ENCODE assay signal across 16 mouse cellular contexts in the genomic region with DNA sequence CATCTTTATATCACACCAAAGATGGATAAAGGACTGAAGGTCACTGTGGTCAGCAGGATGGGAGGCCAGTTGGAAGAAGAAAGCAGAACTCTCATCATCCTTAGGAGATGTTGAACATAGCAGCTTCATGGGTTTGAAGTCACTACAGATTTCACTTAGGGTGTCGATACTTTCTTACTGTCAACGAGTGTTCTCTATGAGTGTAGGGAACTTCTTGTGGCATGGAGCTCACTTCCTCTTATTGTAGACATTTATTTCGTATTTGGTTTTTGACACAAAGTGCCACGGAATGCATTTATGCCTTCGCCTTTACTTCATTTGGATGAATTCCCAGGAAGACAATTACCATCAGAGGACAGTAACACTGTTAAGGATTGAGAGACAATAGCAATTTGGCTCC. TPM values are rescaled to one million over a fixed set of nuclear protein-coding genes. Genes with fewer than 3 reads are reported as not detected.
DNase-seq lines count a peak whose midpoint lies in the region; ATAC-seq lines count a peak whose summit lies in the region.
"Had no signal": no experiment of that assay in that cellular context is flagged by ENCODE, and none has a peak within 500 bp of the region (broad histone marks: within the 10 kb centered on the region; RNA-seq: fewer than 3 reads in every experiment).

No protein-coding gene starts in this region.

- peak overlapping the region; percentile 48; the same call in 1 of the 2 replicates for H3K27ac ChIP-seq in forebrain, embryonic 10.5 days
- no peak overlapping the region for H3K27ac ChIP-seq in forebrain, embryonic 16.5 days (ENCODE audit: low read length)
- peak overlapping the region; percentile 69; the same call in 1 of the 2 replicates for H3K27ac ChIP-seq in hindbrain, embryonic 10.5 days
- H3K27ac ChIP-seq in hindbrain, embryonic 12.5 days, result no peak overlapping the region
- H3K27ac ChIP-seq in midbrain, embryonic 10.5 days (replicated peaks), result peak overlapping the region; percentile 35; the same call in 1 of the 2 replicates
- H3K27ac ChIP-seq in midbrain, embryonic 16.5 days (ENCODE audit: low read length), result no peak overlapping the region
- H3K27ac ChIP-seq: forebrain, embryonic 13.5 days; kidney, postnatal 0 days had no signal

- H3K4me2 ChIP-seq in forebrain, embryonic 16.5 days (ENCODE audit: low read length), result no peak overlapping the region
- H3K4me2 ChIP-seq in hindbrain, embryonic 12.5 days (replicated peaks), result no peak overlapping the region
- H3K4me2 ChIP-seq in midbrain, embryonic 16.5 days (ENCODE audit: low read length), result no peak overlapping the region
- H3K4me2 ChIP-seq: forebrain, embryonic 13.5 days; hindbrain, embryonic 13.5 days had no signal

- H3K9me3 ChIP-seq in forebrain, embryonic 10.5 days, result no peaks in the 10 kb centered on the region
- no peaks in the 10 kb centered on the region for H3K9me3 ChIP-seq in forebrain, embryonic 16.5 days (ENCODE audit: control insufficient read depth, low read length)
- H3K9me3 ChIP-seq in hindbrain, embryonic 10.5 days, result no peaks in the 10 kb centered on the region
- H3K9me3 ChIP-seq in hindbrain, embryonic 12.5 days (replicated peaks), result no peaks in the 10 kb centered on the region
- H3K9me3 ChIP-seq in midbrain, embryonic 10.5 days (replicated peaks), result no peaks in the 10 kb centered on the region
- H3K9me3 ChIP-seq in midbrain, embryonic 16.5 days (replicated peaks; ENCODE audit: control insufficient read depth, low read length, poor library complexity, severe bottlenecking), result no peaks in the 10 kb centered on the region
- no peaks in the 10 kb centered on the region for H3K9me3 ChIP-seq in megakaryocyte, embryonic 14.5 days
- H3K9me3 ChIP-seq: forebrain, embryonic 13.5 days; hindbrain, embryonic 13.5 days had no signal

- no peak for DNase-seq in forebrain, embryonic 10.5 days (ENCODE audit: extremely low spot score, low spot score)
- no peak for DNase-seq in hindbrain, embryonic 10.5 days (ENCODE audit: low spot score)
- DNase-seq in midbrain, embryonic 10.5 days (ENCODE audit: low spot score), result no peak
- DNase-seq in adrenal gland, postnatal 36 days, result no peak
- DNase-seq: lung, adult 2 months; right cerebral cortex, adult 18-20 months had no signal

- no peak overlapping the region for H3K4me3 ChIP-seq in forebrain, embryonic 10.5 days
- H3K4me3 ChIP-seq in forebrain, embryonic 16.5 days (replicated peaks; ENCODE audit: low read length), result no peak overlapping the region
- H3K4me3 ChIP-seq in hindbrain, embryonic 10.5 days, result no peak overlapping the region
- no peak overlapping the region for H3K4me3 ChIP-seq in hindbrain, embryonic 12.5 days
- H3K4me3 ChIP-seq in midbrain, embryonic 10.5 days, result no peak overlapping the region
- H3K4me3 ChIP-seq in midbrain, embryonic 16.5 days (ENCODE audit: low read depth, low read length), result no peak overlapping the region
- peak overlapping the region; percentile 72 for H3K4me3 ChIP-seq in megakaryocyte, embryonic 14.5 days (replicated peaks)
- H3K4me3 ChIP-seq: forebrain, embryonic 13.5 days; hindbrain, embryonic 13.5 days; layer of hippocampus, adult 2 months had no signal

- no peaks in the 10 kb centered on the region for H3K27me3 ChIP-seq in forebrain, embryonic 10.5 days (ENCODE audit: poor library complexity, severe bottlenecking)
- H3K27me3 ChIP-seq in forebrain, embryonic 16.5 days (replicated peaks; ENCODE audit: control insufficient read depth, insufficient read depth, low read length), result no peaks in the 10 kb centered on the region
- no peaks in the 10 kb centered on the region for H3K27me3 ChIP-seq in hindbrain, embryonic 10.5 days (ENCODE audit: insufficient read depth, poor library complexity, severe bottlenecking)
- no peaks in the 10 kb centered on the region for H3K27me3 ChIP-seq in hindbrain, embryonic 12.5 days
- no peaks in the 10 kb centered on the region for H3K27me3 ChIP-seq in midbrain, embryonic 10.5 days (ENCODE audit: low read depth, poor library complexity, severe bottlenecking)
- no peaks in the 10 kb centered on the region for H3K27me3 ChIP-seq in midbrain, embryonic 16.5 days (ENCODE audit: control insufficient read depth, insufficient read depth, low read depth, low read length)
- peaks cover 9% of the 10 kb centered on the region for H3K27me3 ChIP-seq in megakaryocyte, embryonic 14.5 days (replicated peaks)
- H3K27me3 ChIP-seq: forebrain, embryonic 13.5 days; hindbrain, embryonic 13.5 days had no signal

- no peaks in the 10 kb centered on the region for H3K36me3 ChIP-seq in forebrain, embryonic 10.5 days (replicated peaks)
- H3K36me3 ChIP-seq in forebrain, embryonic 16.5 days (ENCODE audit: control insufficient read depth, insufficient read depth), result no peaks in the 10 kb centered on the region
- no peaks in the 10 kb centered on the region for H3K36me3 ChIP-seq in hindbrain, embryonic 10.5 days
- no peaks in the 10 kb centered on the region for H3K36me3 ChIP-seq in hindbrain, embryonic 12.5 days
- H3K36me3 ChIP-seq in midbrain, embryonic 10.5 days, result no peaks in the 10 kb centered on the region
- no peaks in the 10 kb centered on the region for H3K36me3 ChIP-seq in midbrain, embryonic 16.5 days (ENCODE audit: control insufficient read depth, insufficient read depth, low read length)
- H3K36me3 ChIP-seq in megakaryocyte, embryonic 14.5 days (replicated peaks; ENCODE audit: low read length), result no peaks in the 10 kb centered on the region

- ATAC-seq in forebrain, embryonic 16.5 days, result no peak
- no peak for ATAC-seq in hindbrain, embryonic 12.5 days (ENCODE audit: low FRiP score)
- no peak for ATAC-seq in midbrain, embryonic 16.5 days
- ATAC-seq: CD4-positive, CD25-positive, alpha-beta regulatory T cell, adult 4 months; forebrain, embryonic 13.5 days had no signal

- no peak overlapping the region for H3K9ac ChIP-seq in forebrain, embryonic 16.5 days (replicated peaks; ENCODE audit: low read depth, low read length)
- no peak overlapping the region for H3K9ac ChIP-seq in hindbrain, embryonic 12.5 days
- H3K9ac ChIP-seq in midbrain, embryonic 16.5 days (ENCODE audit: low read depth, low read length), result no peak overlapping the region
- H3K9ac ChIP-seq: forebrain, embryonic 13.5 days; hindbrain, embryonic 13.5 days had no signal

- 95% methylated on average over 5 of the region's 5 CpGs for WGBS in forebrain, embryonic 10.5 days
- WGBS in forebrain, embryonic 16.5 days, result 91% methylated on average over 5 of the region's 5 CpGs
- WGBS in hindbrain, embryonic 10.5 days, result 93% methylated on average over 5 of the region's 5 CpGs
- 91% methylated on average over 5 of the region's 5 CpGs for WGBS in hindbrain, embryonic 12.5 days
- 94% methylated on average over 5 of the region's 5 CpGs for WGBS in midbrain, embryonic 10.5 days
- WGBS in midbrain, embryonic 16.5 days, result 93% methylated on average over 5 of the region's 5 CpGs

- peaks cover 19% of the 10 kb centered on the region for H3K4me1 ChIP-seq in forebrain, embryonic 10.5 days
- peaks cover 14% of the 10 kb centered on the region for H3K4me1 ChIP-seq in forebrain, embryonic 16.5 days (replicated peaks; ENCODE audit: control insufficient read depth, insufficient read depth, low read length)
- peaks cover 34% of the 10 kb centered on the region for H3K4me1 ChIP-seq in hindbrain, embryonic 10.5 days (replicated peaks)
- peaks cover 18% of the 10 kb centered on the region for H3K4me1 ChIP-seq in hindbrain, embryonic 12.5 days
- peaks cover 21% of the 10 kb centered on the region for H3K4me1 ChIP-seq in midbrain, embryonic 10.5 days
- peaks cover 12% of the 10 kb centered on the region for H3K4me1 ChIP-seq in midbrain, embryonic 16.5 days (ENCODE audit: control insufficient read depth, insufficient read depth, low read length)
- H3K4me1 ChIP-seq in megakaryocyte, embryonic 14.5 days, result peaks cover 49% of the 10 kb centered on the region

RNA-seq across cellular contexts. Expression of gene Reep1, which starts 28.7 kb away (rescaled TPM):
- polyA plus RNA-seq in forebrain, embryonic 10.5 days (2016; fragmentation: Nextera tagmentation; extraction: Ambion mirVana), result 21.4 and 21.9 TPM in 2 replicates
- 217 and 239 TPM in 2 replicates for polyA plus RNA-seq in forebrain, embryonic 16.5 days (2015; fragmentation: Nextera tagmentation; extraction: Ambion mirVana)
- polyA plus RNA-seq in hindbrain, embryonic 10.5 days (2016; fragmentation: Nextera tagmentation; extraction: Ambion mirVana), result 34.4 and 57.3 TPM in 2 replicates
- 122 and 126 TPM in 2 replicates for polyA plus RNA-seq in hindbrain, embryonic 12.5 days (2016; fragmentation: Nextera tagmentation; extraction: Ambion mirVana)
- 33.3 and 53.5 TPM in 2 replicates for polyA plus RNA-seq in midbrain, embryonic 10.5 days (2016; fragmentation: Nextera tagmentation; extraction: Ambion mirVana)
- 331 and 350 TPM in 2 replicates for polyA plus RNA-seq in midbrain, embryonic 16.5 days (2015; fragmentation: Nextera tagmentation; extraction: Ambion mirVana)
- 1.6 TPM in 1 of 2 replicates, not detected in the other for polyA plus RNA-seq in megakaryocyte, embryonic 14.5 days (2012; ENCODE audit: insufficient read depth, low replicate concordance)
- 1 to 10 TPM; 5.0 to 7.1 TPM for total RNA-seq in adrenal gland, postnatal 36 days (2021)
- total RNA-seq: megakaryocyte-erythroid progenitor cell, adult 5-6 weeks had no signal

Comparison
In these comparisons a context has a peak if more than half of its experiments do, and no peak if none do; other contexts are left out.
1. H3K27ac ChIP-seq: peak in forebrain, embryonic 10.5 days (single experiment), hindbrain, embryonic 10.5 days (single experiment) and midbrain, embryonic 10.5 days (single experiment); none in forebrain, embryonic 16.5 days (single experiment), hindbrain, embryonic 12.5 days (single experiment) and midbrain, embryonic 16.5 days (single experiment).